Mouse (Mus musculus): ENCODE results near the gene Gnptab. TPM values are rescaled to one million over a fixed set of nuclear protein-coding genes. Genes with fewer than 3 reads are reported as not detected.
A peak's percentile ranks its signal among the peaks of the same experiment; 100 is the strongest.

Gnptab gene
- total RNA-seq, 2 experiments from 2014 or later, result 36.5 to 36.6 TPM

DNA sequence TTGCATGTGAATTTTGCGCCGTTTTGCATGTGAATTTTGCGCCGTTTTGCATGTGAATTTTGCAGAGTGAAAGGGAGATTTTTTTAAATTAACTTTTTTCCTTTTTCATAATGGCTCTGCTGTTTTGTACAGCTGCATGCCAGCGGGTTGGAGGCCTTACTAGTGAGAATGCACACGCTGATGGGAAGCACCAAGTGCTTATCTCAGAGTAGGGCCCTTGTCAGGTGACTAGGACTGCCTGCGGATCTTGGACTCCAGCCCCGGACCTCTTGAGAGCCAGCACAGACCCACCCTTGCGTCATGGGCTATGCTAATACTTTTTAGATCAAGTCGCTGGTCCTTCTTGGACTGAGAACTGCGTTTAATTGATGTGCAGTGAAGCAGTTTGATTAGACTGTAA lies 1.1 kb downstream of the Gnptab start:
- peak; percentile 81 for DNase-seq

DNA sequence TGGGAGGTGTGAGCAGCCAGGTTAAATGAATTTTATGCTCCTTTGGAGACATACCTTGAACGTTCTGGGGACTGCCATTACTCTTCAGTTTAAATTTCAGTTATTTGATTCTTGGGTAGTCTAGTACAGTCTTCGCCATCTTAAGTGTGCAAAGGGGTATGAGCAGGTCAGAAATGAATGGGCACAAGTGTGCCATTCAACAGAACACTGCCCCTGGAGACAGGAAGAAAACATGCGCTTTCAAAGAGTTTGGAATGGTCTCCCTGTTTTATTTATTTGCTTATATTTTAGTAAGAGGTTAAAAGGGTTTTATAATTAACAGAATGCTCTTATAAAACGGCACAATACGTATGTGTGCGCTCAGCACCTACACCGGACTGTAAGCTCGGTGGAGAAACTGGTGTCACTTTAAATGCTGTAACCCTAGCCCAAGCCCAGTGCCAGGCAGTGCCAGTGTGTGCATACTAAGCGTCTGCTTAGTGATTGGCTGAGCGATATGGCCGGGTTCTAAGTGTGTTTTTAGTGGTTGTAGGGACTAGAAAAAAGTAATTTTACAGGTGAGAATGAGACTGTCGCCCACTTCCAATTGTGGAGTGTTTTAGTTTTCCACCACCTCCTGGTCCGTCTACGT lies 1.6 kb downstream of the Gnptab start:
- no peak for DNase-seq

DNA sequence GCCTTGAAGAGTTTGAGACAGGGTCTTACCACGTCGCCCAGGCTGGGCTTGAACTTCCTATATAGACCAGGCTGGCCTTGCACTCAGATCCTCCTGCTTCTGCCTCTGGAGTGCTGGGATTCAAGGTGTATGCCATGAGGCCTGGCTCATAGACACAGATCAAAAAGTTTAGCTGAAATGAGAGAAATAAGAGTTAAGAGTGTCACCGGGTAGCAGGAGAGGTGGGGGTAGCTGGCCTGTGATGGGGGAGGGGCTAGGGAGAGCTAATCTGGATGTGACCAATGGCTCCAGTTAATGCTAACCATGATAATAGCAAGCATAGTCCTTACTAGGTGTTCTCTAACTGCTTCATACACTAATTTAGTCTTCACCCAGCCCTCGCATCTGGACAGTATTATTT lies 2.4 kb downstream of the Gnptab start:
- DNase-seq, result no peak

DNA sequence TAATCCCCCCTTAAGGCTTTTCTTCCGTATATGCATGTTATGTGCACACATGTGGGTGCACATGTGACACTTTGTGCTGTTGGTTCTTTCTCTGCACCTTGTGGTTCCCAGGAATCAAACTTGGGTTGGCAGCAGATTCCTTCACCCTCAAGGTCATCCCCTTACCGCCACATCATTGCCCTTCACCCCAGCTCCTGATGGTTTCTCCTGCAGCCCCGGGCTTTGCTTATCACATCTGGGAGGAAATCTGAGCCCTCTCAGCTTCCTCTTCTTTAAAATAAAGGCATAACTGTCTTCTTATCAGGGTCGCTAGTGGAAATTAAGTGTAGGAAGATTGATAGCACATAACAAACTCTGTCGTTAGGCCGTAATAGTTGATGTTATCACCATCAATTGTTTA lies 3.1 kb downstream of the Gnptab start:
- DNase-seq, result no peak

DNA sequence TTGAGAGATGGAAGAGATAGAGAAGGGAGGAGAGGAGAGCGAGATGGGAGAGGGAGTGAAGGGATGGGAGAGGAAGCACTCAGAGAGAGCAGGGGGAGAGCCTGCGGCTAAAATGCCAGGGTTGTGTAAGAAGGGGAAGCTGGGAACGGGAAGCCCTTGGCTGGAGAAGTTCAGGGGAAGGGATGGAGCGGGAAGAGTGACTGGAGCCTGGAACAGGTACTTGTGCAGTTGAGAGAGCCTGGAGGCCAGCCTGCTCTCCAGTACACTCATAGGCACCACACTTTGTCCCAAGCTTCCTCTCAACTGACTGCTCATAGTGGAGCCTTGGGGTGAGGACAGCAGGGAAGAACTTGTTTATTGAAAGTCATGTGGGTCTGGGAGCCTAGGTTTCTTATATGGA lies 4.5 kb downstream of the Gnptab start:
- DNase-seq, result no peak

DNA sequence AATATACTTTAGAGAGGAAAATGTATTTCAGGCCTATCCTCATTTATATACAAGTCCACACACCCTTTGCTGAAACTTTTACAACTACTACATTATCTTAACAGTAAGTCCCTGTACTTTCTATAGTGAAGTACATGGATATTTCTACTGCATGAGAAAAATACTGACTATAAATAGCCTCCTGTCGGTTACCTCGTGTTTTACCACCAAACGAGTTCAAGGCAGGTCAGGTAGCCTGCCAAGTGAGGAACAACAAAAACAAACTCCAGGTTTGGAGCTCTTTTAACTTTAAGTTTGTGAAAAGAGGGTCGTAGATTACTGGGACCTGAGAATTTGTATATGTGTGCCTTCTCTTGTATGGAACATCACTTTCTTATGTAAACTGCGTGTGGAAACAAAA lies 5.1 kb downstream of the Gnptab start:
- no peak for DNase-seq

DNA sequence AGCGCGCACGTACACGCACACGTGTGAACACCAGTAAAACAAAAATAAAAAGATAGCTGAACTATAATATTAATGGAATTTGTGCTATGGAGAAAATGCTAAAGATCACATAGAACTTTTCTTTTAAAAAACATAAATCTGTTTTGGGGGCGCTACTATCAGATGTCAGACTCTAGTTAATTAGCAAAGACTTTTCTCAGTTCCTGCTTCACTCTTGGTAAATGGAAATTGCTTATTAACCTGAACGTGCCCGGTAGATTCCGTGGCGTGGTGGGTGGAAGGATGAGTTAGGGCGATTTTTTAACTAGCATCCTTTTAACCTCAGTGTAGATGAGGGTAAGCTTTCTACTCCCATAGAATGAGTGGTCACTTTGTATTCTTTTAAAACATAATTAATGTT lies 6.4 kb downstream of the Gnptab start:
- no peak for DNase-seq

DNA sequence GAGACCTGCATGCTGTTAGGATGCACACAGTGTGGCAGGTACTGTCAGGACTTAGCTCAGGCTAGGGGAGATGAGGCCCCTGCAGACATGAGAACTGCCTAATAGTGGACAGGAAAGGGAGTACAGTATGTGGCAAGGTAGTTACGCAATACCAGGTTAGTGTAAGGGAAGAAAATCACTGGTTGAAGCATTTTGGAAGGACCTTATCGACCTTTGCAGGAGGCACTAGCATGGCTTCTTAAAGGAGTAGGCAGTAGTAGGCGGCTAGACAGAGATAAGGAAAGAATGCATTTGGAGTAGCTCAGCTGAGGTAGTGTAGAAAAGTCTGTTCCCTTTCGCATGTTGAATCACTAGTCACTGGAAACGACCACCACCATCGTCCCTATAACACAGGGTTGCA lies 6.8 kb downstream of the Gnptab start:
- no peak for DNase-seq

DNA sequence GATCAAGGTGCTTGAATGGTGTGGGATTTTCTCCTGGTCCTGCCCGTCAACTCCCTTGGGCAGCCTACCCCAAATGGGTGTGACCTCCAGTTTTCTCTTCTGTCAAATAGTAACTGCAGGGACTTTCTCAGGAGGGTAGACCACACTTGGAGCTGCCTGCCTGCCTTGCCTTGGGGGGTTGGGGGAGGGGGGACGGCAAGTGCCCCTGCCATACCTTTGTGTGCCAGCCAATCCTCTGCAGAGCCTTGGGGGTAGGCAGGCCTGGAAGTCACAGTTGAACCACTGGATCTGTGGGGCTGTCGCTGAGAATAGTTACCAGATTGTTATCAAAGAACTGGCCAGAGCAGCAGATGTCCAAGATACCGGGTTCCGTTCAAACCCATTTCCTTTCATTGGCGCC lies 7.3 kb downstream of the Gnptab start:
- no peak for DNase-seq

DNA sequence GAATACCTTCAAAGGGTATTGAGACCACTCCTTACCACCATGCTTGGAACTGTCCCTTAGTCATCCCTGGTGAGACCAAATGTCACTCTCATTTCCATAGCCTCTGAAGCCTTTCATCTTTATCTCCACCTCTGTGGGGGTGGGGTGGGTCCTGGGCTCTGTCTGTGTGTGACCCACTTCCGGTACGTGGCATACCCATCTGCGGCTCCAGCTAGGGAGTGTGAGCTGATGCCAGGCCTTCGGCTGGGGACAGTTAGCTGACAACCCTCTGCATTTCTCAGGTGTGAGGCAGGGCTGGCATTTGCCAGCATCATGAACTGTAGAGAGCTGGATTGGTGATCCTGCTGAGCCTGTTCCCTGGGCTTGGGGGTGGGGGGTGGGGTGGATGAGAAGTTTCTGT lies 10.6 kb downstream of the Gnptab start:
- DNase-seq, result no peak

DNA sequence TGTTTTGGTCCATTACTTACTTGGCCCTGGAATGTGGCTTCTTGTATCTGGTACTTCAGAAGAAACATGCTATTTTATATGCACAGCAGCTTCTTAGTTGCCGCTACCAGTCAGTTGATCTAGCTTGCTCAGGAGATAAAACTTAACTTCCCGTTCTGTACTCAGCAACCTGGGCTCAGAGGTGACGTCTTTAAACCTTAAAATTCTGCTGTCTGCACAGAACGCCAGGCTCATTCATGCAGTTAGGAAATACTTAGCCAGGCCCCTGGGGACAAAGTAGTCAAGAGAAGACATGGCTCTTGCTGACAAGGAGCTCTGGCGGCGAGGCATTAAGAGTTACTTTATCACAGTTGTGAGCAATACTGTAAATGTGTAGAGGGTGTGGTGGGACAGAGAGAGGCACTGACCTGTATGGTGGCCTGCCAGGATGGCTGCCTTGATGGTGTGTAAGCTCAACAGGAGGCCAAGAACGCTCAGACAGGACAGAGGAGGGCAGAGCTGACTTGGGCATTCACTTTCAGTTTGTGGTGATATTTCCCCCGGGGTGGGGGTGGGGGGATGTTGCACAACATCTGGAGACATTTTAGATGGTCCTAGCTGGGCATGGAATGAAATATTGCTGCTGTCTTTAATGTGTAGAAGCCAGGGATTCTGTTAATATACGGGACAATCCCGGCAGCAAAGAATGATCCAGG lies 11.3 kb downstream of the Gnptab start:
- no peak for DNase-seq

DNA sequence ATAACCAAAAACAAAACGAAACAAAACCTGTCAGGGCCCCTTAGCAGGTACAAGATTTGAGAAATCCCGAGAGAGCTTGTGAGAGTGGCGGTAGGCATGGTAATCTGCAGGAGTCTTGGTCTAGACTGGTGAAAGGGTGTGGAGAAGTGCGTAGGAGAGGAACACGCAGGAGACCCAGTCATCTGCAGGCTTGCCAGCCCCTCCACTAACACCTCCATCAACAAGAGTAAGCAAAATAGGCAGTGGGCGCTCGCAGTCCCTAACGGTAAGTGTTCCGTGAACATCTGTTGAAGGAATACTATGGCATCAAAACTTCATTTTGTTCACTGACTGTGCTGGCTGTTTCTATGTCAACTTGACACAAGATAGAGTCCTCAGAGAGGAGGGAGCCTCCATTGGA lies 12.6 kb downstream of the Gnptab start:
- no peak for DNase-seq

DNA sequence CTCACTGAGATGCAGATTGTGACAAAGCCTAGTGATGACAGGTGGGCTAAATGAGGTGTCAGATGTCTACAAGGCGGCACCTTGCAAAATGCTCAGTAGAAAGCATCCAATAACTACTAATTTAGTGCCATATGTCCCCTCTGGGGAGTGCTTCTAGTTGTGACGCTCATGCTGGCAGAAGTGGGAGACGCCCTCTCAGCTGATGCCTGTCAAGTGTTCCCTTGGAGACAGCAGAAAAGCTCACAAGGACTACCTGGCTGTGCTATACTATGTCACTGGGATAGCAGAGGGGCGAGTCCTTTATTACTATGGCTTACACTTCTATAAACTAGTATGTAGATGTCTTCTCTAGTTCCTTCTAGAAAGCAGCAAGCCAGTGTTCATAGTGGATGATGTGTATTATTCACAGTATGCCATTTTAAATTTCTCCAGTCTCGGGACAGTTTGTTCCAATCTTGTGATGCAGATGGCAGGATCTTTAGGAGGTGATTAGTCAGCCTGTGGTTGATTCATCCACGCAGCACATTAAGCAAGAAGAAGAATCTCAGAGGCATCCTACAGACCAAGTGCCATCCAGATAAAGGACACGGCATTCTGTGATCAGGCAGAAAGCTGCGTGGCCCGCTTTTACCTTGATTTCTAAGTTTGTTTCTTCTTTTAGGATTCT lies 13.4 kb downstream of the Gnptab start:
- DNase-seq, result no peak

DNA sequence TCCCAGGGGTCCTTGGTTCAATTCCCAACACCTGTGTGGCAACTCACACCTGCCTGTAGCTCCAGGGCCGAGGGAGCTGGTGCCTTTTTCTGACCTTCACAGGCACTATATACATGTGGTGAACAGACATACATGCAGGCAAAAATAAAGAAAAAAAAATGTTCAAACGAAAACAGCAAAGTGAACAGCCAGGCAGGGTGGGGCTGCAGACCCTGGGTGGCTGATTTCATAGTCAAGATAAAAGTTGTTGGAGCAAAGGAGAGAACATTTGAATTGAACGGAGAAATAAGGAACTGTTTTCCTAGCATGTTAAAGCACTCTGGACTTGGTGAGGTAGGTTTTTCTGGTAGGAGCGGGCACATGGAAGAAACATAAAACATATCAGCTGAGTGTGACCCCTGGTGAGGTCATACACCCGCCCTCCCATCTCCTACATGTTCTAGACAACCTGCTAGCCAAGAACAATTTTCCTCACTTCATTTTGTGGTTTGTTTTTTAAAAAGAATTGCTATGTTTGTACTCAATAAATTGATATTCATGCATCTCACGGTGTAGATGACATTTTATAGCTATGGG lies 19.8 kb downstream of the Gnptab start:
- DNase-seq, result no peak

DNA sequence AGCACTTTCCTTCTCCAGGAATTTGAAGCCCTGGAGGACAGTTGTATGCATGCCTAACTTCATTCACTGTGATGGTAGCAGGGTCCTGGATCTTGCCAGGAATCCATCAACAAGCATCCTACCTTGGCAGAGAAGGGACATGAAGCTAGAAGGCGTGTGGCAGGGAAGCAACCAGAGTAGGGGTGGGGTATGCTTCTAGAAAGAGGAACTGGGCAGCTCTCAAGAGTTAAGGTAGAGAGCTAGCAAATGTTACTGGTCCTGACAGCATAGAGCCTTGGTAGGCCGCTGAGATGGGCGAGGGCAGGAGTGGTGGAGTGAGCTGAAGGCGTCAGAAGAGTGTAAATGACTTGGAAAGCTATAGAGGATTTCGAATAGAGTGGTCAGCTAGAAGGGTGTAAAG lies 20.3 kb downstream of the Gnptab start:
- DNase-seq, result no peak

DNA sequence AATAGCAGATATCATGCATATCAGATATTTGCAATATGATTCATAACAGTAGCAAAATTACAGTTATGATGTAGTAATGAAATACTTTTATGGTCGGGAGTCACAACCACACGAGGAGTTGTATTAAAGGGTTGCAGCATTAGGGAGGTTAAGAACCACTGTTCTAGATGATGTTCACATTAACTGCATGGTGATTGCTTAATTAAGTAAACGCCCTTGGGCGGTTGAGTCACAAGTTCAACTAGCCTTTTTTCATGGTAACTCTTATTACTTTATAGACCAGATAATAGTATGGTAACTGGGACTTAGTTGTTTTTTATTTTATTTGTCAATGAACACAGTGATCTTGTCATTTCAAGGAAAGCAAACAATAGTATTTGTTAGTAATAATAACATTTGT lies 24.1 kb downstream of the Gnptab start:
- DNase-seq, result no peak

DNA sequence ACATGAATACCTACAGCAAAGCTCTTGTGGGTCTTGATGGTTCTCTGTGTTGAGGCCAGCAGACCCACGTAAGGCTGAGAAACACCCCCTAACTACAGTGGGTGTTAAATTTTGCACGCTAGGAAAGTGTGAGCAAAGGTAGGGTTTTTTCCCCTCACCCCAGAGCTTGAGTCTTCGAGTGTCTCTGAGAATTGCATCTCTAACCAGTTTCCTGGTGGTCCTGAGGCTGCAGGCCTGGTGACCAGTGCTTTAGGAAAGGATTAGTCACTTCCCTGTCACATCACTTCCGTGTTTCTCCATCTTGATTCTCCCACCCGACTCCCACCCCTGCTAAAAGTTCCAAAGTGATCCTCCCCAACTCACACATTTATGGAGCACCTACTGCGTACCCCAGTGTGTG lies 25.3 kb downstream of the Gnptab start:
- no peak for DNase-seq

DNA sequence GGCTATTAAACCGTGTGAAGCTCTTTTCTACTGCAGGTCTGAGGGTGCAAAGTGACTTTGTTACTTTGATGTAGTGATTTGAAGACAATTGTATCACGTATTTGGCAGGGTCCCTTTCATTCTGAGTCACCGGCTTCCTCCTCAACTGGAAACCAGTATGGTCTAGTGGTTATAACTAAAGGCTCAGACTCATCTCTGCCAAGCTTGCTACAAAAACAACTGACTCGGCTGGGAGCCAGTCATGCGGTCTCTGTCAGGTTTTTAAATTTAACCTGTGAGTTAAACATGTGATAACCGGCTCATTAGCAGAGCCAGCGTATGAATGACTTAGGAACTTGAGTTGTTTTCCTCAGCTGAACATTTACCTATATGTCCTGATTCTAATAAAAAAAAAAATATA lies 26.9 kb downstream of the Gnptab start:
- peak; percentile 73 for DNase-seq

DNA sequence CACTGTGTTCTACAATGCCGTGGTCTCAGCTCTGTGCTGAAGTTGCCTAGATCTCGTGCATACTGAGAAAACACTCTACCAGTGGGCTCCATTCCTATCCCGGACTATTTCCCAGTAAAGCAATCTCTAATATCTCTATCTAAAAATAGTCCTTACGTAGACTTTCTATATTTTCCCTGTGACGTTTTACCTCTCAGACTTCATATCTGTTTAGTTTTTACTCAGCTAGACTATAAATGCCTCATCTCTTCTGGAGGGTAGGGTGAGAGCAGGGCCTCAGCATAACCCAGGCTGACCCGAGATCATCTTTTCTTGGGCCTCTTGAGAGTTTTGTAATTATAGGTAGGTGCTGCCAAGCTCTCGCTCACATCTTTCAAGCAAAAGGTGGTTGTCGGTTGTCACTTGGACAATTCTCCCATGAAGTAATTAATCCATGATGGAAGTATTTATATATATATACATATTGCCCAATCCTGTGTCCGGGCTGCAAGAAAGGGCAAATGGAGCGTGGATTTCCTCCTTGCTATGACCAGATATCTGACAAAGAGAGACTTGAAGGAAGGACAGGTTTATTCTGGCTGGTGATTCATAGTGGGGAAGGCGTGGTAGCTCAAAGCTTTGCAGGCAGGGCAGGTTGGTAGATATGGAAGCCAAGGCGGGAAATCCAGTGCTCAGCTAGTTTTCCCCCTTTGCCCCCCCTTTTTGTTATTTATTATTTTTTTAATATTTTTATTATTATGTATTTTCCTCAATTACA lies 29.1 kb downstream of the Gnptab start:
- DNase-seq, result no peak

DNA sequence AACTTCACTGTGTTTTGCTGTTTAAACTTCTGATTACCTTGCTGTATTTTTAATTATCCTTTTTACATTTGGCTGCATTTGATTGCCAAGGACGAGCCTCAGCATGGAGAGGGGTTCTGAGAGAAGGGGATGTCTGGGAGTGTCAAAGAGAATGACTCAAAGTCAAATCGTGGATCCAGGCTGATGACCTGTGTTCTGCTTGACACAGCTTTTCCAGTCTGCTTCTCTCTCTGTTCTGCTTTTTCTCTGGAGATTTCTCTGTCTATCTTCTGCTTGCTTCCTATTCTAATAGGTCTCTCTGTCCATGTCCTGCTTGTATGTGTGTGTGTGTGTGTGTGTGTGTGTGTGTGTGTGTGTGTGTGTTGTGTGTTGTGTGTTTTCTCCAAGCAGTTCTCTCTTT lies 30.8 kb downstream of the Gnptab start:
- no peak for DNase-seq

DNA sequence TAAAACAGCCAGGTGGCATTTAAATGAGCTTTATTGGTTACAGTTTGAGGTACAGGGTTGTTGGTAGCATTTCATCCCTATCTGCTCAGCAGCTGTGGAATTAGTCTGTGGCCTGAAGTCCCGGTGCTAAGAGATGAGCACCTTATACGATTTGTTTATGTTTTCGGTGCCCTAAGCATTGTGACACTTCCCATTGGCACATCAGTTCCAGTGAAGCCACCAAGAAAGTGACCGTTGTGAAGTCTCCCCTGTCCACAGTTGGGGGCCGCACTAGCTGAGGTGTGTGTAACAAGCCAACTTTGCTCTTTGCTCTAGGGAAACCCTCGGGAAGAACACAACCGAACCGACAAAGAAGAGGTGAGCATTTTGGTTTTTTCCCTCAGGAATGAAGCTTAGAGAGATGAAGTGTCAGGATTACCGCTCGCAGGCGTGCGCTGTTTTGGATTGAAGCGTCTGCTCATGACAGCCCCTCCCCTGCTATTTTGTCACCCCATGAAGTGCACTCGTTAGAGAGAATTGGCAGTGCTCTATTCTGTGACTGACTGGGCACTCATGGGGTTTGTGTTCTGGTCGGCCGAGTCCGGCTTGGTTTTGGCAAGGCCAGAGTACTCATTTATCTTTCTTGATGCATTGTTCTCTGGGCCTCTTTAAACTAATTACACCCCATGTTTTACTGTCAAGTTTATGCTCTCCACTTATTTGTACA lies 33.5 kb downstream of the Gnptab start:
- DNase-seq, result no peak

DNA sequence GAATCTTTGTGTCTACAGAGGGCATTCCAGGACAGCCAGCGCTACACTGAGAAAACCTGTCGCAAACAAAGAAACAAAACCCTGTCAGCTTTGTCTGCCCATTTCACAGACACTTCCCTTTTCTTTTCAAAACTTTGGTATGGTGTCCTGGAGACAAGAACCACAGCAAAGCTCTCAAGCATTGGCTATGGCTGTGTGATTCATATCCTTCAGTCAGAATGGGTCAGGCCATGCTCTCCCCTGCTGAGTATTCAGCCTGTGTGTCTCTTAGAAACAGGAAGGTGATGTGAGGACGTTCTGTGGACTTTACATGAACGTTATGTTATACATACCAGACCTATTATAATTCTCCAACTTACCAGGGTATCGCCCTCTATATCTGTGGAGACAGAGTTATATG lies 38.8 kb downstream of the Gnptab start:
- no peak for DNase-seq

Data from heart, postnatal 4 days (tissue).